Mouse (Mus musculus) megakaryocyte, adult 5-6 weeks (primary cell): Measurements from ENCODE around the gene Gm11060. TPM values are rescaled to one million over a fixed set of nuclear protein-coding genes. Genes with fewer than 3 reads are reported as not detected.

Experiments
- ATAC-seq: 2 replicates; pipeline ENCODE4 v1.8.0; 2016; ENCODE audit warnings: mild to moderate bottlenecking, inconsistent platforms; ENCODE audit not compliant: poor library complexity, severe bottlenecking
- total RNA-seq, 2 experiments: library from RNA; stranded (forward) in 1 of 2; stranded (reverse) in 1 of 2; fragments of 153-499, 151-499 nt in 1 of 2; fragments of 221-1000, 200-1000 nt in 1 of 2; gene quantifications; 2 replicates each; pipeline versions ENCODE4 v1.2.3 to v1.2.4; 2015 to 2017

The Gm11060 gene
- total RNA-seq, 2 experiments from 2014 or later, result not detected

DNA sequence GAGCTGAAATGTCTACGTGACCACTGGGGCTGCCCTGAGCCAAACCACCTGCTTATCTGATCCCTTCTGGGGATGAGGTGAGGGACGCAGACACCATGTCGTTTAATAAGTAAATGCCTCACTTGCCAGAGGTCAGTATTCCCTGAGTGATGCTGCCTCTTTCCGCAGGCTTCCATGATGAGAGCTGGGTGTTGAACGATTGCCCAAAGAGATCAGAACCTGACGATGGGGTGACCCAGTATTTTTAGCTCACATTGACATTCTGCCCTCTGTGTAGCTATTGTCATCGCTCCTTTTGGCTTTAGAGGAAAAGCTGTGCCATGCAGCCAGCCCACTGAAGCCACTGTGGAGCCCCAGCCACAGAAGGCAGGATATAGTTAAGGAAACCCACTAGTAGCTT lies 47.7 kb downstream of the Gm11060 start:
- ATAC-seq, result no peak

DNA sequence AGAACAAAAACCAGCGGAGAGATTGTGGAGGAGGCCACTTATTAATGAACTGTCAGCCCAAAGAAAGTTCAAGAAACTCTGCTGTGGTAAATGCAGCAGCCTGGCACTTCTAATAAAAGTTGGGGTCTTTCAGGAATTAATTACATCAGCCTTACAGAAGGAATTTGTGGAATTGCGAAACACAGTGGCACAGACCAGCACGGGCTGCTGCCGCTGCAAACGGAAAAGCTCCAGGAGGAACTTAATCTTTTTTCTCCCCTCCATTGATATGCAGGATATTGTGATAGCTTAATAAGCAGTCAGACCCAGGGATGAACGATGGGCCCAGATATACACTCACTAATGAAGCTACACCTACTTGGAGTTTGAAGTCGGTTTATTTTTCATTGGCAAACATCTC lies 49.6 kb downstream of the Gm11060 start:
- ATAC-seq, result no peak

Other genes with a start within 250 kb of the Gm11060 start
- 0.09 TPM in 1 of 2 replicates, not detected in the other for gene Prrg4, start 242.1 kb upstream of the Gm11060 start, total RNA-seq (2015)
- gene Prrg4, start 242.1 kb upstream of the Gm11060 start, total RNA-seq (2017), result 0.15 and 0.16 TPM in 2 replicates
- gene Ccdc73, start 224.2 kb upstream of the Gm11060 start, total RNA-seq (2015), result 2.2 and 7.2 TPM in 2 replicates
- 6.5 and 8.5 TPM in 2 replicates for gene Ccdc73, start 224.2 kb upstream of the Gm11060 start, total RNA-seq (2017)
- gene Eif3m, start 74.9 kb upstream of the Gm11060 start, total RNA-seq (2015), result 267 and 274 TPM in 2 replicates
- gene Eif3m, start 74.9 kb upstream of the Gm11060 start, total RNA-seq (2017), result 165 and 245 TPM in 2 replicates
- gene Wt1, start 34.5 kb downstream of the Gm11060 start, total RNA-seq (2015), result not detected in 2 replicates
- gene Wt1, start 34.5 kb downstream of the Gm11060 start, total RNA-seq (2017), result not detected in 2 replicates
- 0.65 TPM in 1 of 2 replicates, not detected in the other for gene Them7, start 132.3 kb downstream of the Gm11060 start, total RNA-seq (2015)
- gene Them7, start 132.3 kb downstream of the Gm11060 start, total RNA-seq (2017), result 0.81 TPM in 1 of 2 replicates, not detected in the other